Mouse (Mus musculus) lung, adult 10 weeks (tissue): ENCODE measurements around the gene Alg12. TPM values are rescaled to one million over a fixed set of nuclear protein-coding genes. Genes with fewer than 3 reads are reported as not detected.

Source experiments
- polyA plus RNA-seq: library from polyadenylated mRNA; stranded (reverse); fragments of 350-450 nt; fragmentation: Illumina TruSeq; extraction: RNeasy Lipid Tissue Mini Kit (QIAGEN cat#74804); gene quantifications from one replicate; pipeline ENCODE4 v1.2.3, GENCODE M21; 2014; ENCODE audit warnings: low read depth, low replicate concordance; ENCODE audit not compliant: insufficient read depth

Alg12 gene
- polyA plus RNA-seq: 6.3 TPM

DNA sequence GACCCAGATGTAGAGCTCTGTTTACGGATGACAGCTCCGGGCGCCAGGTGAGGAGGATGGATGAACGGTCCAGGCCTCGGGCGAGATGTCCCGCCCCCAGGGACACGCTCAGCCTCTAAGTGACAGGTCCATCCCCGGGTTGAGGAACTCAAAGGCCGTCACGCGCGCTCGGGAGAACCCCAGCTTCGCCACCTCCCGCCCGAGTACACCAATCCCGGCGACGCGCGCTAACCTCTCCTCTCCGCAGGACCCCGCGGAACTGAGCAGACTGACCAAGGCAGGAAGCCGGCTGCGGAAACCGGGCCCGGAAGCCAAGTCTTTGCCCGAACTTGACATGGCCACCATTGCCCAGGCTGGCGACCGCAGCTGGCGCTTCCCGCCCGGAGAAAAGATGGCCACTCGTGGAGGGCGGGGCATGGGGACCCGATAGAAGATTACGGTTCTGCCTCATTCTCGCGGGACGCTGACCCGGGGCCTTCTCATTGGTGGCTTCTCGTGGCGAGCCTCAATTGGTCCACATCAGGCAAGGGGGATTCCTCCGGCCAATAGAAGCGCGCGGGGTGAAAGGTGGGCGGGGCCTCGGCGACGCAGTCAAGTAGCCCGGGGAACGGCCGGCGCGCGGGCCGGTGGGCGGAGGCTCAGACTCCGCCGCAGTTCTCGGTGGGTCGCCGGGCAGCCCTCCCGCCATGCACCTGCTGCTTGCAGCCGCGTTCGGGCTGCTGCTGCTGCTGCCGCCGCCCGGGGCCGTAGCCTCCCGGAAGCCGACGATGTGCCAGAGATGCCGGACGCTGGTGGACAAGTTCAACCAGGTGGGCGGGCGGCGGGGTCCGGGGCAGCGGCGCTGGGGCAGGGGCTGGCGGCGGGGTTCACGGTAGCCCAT is at the start of gene Alg12, which contains the start of gene Creld2:
Alg12 (minus strand) TSS at position 293 of the 880 bp plus-strand sequence.
Creld2 (plus strand) TSS at position 621 of the 880 bp plus-strand sequence.

DNA sequence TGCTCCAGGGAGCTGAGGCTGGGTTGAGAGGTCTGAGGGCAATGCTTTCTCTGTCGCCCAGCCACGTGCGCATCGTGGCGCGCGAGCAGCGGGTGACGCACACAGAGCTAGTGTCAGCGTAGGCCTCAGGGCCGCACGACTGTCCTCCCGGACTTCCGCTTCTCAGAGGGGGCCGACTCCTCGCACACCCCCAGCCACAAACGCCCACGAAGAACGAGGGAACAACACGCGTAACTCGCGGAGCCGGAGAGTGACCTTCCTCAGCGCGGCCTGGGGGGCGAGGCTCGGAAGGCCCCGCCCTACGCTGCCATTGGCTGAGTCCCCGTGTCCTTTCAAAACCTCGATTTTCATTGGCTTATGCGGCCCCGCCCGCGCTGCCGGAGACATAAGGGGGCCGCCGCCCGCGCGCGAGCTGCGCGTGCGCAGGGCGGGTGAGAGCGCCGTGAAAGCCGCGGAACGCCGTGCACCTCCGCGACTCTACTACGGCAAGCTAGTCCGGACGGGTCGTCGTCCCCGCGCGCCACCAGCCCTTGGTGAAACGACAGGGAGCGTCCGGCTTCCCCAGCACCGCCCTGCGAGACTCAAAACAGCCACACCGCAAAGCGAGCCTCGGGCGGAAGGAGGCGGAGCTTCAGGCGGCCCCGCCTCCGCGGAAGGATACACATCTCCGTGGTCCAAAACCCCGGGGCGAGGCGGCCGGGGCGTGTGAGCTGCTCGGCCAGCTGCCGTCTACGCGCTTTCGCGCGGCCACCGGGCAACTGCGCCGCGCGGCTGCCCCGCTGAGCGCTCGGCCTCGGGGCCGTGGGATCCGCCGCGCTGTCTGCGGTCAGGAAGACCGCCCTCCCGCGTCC is 42.9 kb upstream of the Alg12 start, which contains the start of gene Pim3:
Pim3 (plus strand) TSS at position 415 of the 851 bp plus-strand sequence.

Other genes with a start within 250 kb of the Alg12 start
- gene Zdhhc25, start 219.0 kb downstream of the Alg12 start, polyA plus RNA-seq: not detected
- gene Brd1, start 85.1 kb downstream of the Alg12 start, polyA plus RNA-seq: 15.2 TPM
- gene Zbed4, start 67.7 kb downstream of the Alg12 start, polyA plus RNA-seq: 3.6 TPM
- 55.8 TPM for gene Creld2, start 328 bp upstream of the Alg12 start, polyA plus RNA-seq
- 32.6 TPM for gene Pim3, start 42.9 kb upstream of the Alg12 start, polyA plus RNA-seq
- 0.12 TPM for gene Ttll8, start 135.1 kb upstream of the Alg12 start, polyA plus RNA-seq
- gene Mlc1, start 159.7 kb upstream of the Alg12 start, polyA plus RNA-seq: 30.7 TPM
- 0.38 TPM for gene Mov10l1, start 163.6 kb upstream of the Alg12 start, polyA plus RNA-seq
- gene Panx2, start 240.4 kb upstream of the Alg12 start, polyA plus RNA-seq: 0.07 TPM